Mouse (Mus musculus) hindbrain, embryonic 15.5 days (tissue): ENCODE data around the gene Gstt1. TPM values are rescaled to one million over a fixed set of nuclear protein-coding genes. Genes with fewer than 3 reads are reported as not detected.
"Not testable (repeated sequence)": the region's sequence is repeated elsewhere in the genome, so short reads cannot be mapped to it uniquely, and the experiment has no call there.

ENCODE experiments used
- ATAC-seq: fragments of 200-750 bp; cut with Nextera tagmentation; 2 replicates; pipeline ENCODE4 v1.8.0; 2017; ENCODE audit warnings: low read depth, moderate number of reproducible peaks, moderate TSS enrichment; ENCODE audit not compliant: low FRiP score
- H3K27ac ChIP-seq: fragments of 300-500 bp; sonication (generic); replicated peaks from 2 replicates; pipeline ENCODE4 v1.5.1; 2015; ENCODE audit warnings: mild to moderate bottlenecking, inconsistent platforms
- H3K27me3 ChIP-seq: fragments of 300-500 bp; sonication (generic); 2 replicates; pipeline ENCODE4 v1.6.1; 2015; ENCODE audit warnings: control low read depth, inconsistent platforms
- H3K36me3 ChIP-seq: fragments of 300-500 bp; sonication (generic); 2 replicates; pipeline ENCODE4 v1.6.1; 2015; ENCODE audit warnings: control low read depth, inconsistent platforms
- H3K4me1 ChIP-seq: fragments of 300-500 bp; sonication (generic); replicated peaks from 2 replicates; pipeline ENCODE4 v1.6.1; 2015; ENCODE audit warnings: control low read depth, inconsistent platforms
- H3K4me2 ChIP-seq: fragments of 300-500 bp; sonication (generic); 2 replicates; pipeline ENCODE4 v1.6.1; 2015; ENCODE audit warnings: moderate library complexity, mild to moderate bottlenecking, inconsistent platforms
- H3K4me3 ChIP-seq: fragments of 300-500 bp; sonication (generic); 2 replicates; pipeline ENCODE4 v1.5.1; 2015; ENCODE audit warnings: mild to moderate bottlenecking, inconsistent platforms
- H3K9ac ChIP-seq: fragments of 300-500 bp; sonication (generic); 2 replicates; pipeline ENCODE4 v1.6.1; 2015; ENCODE audit warnings: inconsistent platforms
- H3K9me3 ChIP-seq: fragments of 300-500 bp; sonication (generic); 2 replicates; pipeline ENCODE4 v1.6.1; 2016; ENCODE audit warnings: control low read depth, inconsistent platforms
- WGBS: fragments of 180-500 bp; shearing (Covaris S2); methylation state at CpG from one replicate; pipeline ENCODE4 v1.1.7; 2015; 5-methylcytosine and 5-hydroxymethylcytosine counted together
- polyA plus RNA-seq: library from polyadenylated mRNA; unstranded; fragments of >200 nt; fragmentation: Nextera tagmentation; extraction: Ambion mirVana; gene quantifications from 2 replicates; pipeline ENCODE4 v1.2.1, GENCODE M21; 2015

Gene Gstt1
- polyA plus RNA-seq: 14.8 and 15.4 TPM in 2 replicates

DNA sequence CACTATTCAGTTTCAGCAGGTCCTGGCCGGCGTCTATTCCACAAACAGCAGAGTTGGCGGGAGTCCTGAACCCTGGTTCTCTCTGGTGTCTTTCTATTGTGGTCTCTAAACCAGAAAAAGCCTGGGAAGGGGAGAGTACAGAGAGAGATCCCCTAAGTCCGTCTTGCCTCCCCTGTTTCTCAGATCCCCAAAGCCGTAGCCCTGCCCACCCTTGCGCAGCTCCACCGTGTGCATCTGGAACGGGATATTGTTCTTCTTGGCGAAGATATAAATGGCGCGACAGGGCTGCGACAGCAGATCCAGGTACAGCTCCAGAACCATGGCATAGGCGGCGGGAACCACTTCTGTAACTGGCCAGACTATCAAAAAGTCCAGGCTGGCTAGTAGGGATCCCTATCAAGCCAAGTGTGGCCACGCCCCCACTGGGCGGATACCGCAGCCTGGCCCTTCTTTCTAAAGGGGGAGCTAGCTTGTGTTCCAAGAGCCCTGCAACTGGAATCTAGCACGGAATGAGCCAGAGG, at the start of gene Gstt1:
TSS of gene Gstt1 (minus strand) at position 409 of the 521 bp plus-strand sequence.
- 0 out of 2 replicates have a peak within 1 kb of the TSS, but pooled peaks have one; percentile 7 for H3K27ac ChIP-seq
- no peaks in the 10 kb centered on the region for H3K36me3 ChIP-seq
- WGBS: 3% methylated on average over 18 of the region's 18 CpGs
- peak within 1 kb of the TSS; percentile 40 for H3K4me3 ChIP-seq
- peak within 1 kb of the TSS; percentile 31 for H3K9ac ChIP-seq
- peaks cover 7% of the 10 kb centered on the region; the same call in 1 of the 2 replicates for H3K27me3 ChIP-seq
- no peaks in the 10 kb centered on the region for H3K9me3 ChIP-seq
- H3K4me1 ChIP-seq: peaks cover 16% of the 10 kb centered on the region
- peak within 1 kb of the TSS; percentile 73 for H3K4me2 ChIP-seq
- ATAC-seq: peak; percentile 32

DNA sequence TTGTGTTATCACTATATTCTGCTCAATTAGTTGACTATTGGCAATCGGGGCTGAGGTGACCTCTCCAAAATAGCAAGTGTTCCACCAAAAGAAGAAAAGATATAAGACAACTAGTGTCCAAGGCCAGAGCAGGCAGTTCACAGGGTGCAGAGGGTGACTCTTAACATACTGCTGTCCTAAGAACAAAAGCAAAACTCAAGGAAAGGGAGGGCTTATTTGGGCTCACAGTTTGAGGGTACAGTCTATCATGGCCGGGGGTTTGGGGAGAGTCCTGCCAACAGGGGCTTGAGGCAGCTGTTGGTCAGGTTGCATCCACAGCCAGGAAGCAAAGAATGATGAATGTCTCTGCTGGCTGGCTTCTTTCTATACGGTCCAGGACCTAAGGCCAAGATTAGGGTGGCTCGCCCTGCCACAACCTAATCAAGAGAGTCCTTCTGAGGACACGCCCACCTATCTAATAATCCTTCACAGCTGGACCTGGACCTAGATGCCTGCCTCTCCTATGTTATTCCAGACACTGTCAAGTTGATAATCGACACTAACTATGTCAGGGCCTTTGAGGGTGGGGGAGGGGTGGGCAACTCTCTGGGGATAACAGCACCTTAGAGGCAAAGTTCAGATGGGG, 47.0 kb upstream of the Gstt1 start:
- Histone ChIP-seq H3K4me1 (no peaks in the 10 kb centered on the region), H3K27ac (no peak overlapping the region), H3K9ac (no peak overlapping the region), H3K4me2 (no peak overlapping the region), H3K27me3 (no peaks in the 10 kb centered on the region), H3K9me3 (no peaks in the 10 kb centered on the region), H3K4me3 (no peak overlapping the region), H3K36me3 (no peaks in the 10 kb centered on the region)
- ATAC-seq: no peak
- WGBS: 83% methylated on average over 6 of the region's 6 CpGs

DNA sequence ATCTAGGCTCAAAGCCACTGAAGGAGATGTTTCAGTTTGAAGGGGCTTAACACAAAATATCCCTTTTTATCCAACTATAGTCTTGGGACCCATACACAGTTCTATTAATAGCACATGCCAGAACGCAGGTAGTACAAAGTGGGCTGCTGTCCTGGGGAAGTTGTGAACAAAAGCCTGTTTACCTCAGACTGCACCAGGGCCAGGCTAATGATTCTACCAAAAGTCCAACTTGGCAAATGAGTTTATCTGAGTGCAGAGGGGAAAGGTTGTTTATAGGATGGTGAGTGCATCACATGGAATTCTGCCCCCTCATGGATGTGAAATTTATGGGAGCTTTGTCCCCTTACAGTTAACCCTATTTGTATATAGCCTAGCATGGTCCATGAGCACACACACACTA, 46.4 kb upstream of the Gstt1 start:
- H3K4me3 ChIP-seq: no peak overlapping the region
- 92% methylated on average over 1 of the region's 1 CpGs for WGBS
- H3K4me2 ChIP-seq: no peak overlapping the region
- H3K27me3 ChIP-seq: no peaks in the 10 kb centered on the region
- no peak overlapping the region for H3K9ac ChIP-seq
- ATAC-seq: no peak
- no peak overlapping the region for H3K27ac ChIP-seq
- H3K9me3 ChIP-seq: no peaks in the 10 kb centered on the region
- H3K4me1 ChIP-seq: no peaks in the 10 kb centered on the region
- H3K36me3 ChIP-seq: no peaks in the 10 kb centered on the region

DNA sequence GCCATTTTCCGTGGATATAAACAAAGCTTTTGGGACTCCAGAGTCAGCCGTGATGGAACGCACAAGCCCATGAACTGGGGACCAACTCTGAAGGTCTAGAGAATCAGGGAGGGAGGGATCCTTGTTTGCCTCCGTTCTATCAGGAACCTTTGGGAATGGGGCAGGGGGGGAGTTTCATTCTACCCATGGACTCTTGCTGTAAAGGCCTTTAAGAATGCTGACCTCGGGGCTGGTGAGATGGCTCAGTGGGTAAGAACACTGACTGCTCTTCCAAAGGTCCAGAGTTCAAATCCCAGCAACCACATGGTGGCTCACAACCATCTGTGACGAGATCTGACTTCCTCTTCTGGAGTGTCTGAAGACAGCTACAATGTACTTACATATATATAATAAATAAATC, 45.5 kb upstream of the Gstt1 start:
- not testable (repeated sequence) for H3K9ac ChIP-seq, H3K4me3 ChIP-seq, H3K36me3 ChIP-seq, H3K4me1 ChIP-seq, H3K27me3 ChIP-seq, H3K4me2 ChIP-seq, H3K27ac ChIP-seq, ATAC-seq, H3K9me3 ChIP-seq
- 86% methylated on average over 6 of the region's 6 CpGs for WGBS

DNA sequence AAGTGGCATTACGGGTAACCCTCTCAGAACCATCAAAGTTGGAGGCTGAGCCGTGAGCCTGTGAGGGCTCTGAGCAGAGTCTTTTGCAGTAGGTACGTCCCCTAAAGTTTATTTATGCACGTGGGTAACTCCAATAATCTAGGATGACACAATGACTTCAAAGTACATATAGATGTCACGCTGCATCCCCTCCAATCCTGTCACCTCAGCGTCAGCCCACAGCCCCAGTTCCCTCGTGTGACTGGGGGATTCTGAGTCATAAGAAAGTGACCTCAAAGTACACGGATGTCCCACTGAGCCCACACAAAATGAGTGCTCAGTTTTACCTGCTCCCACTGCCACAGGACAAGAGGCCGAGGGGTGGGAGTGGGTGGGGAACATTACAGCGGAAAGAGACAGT, 40.7 kb upstream of the Gstt1 start:
- Histone ChIP-seq H3K9me3 (no peaks in the 10 kb centered on the region), H3K4me3 (no peak overlapping the region), H3K27me3 (peaks cover 4% of the 10 kb centered on the region; the same call in 1 of the 2 replicates), H3K27ac (no peak overlapping the region), H3K4me1 (peaks cover 37% of the 10 kb centered on the region), H3K4me2 (no peak overlapping the region), H3K36me3 (no peaks in the 10 kb centered on the region), H3K9ac (no peak overlapping the region)
- WGBS: 88% methylated on average over 10 of the region's 10 CpGs
- ATAC-seq: no peak

DNA sequence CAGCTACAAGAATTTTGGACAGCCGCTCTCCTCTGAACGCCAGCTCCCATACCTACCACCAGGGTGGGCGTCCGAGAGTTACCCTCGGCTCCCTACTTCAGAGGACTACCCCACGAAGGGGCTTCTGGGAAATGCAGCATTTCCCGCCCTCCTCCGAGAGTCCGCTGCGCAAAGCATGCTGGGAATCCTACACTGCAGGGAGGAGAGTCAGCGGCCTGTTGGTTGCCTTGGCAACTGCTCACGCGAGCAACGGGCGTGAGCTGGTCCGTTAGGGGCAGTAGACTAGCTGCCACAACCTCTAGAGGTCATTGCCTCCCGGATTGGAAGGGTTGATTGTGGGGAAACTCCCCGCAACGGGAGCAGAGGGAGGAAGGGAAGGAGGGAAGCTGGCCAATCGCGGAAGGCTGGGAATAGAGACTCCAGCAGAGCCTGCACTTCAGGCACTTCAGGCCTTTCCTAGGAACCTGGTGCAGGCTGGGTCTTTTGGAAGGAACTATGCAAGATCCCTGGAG, 38.9 kb upstream of the Gstt1 start, which contains the start of gene Gstt2:
TSS of gene Gstt2 (minus strand) at position 177 of the 512 bp plus-strand sequence.
- peak; percentile 93 for ATAC-seq
- H3K36me3 ChIP-seq: no peaks in the 10 kb centered on the region
- peak within 1 kb of the TSS; percentile 55 for H3K4me3 ChIP-seq
- H3K4me2 ChIP-seq: peak within 1 kb of the TSS; percentile 79
- H3K27me3 ChIP-seq: peaks cover 16% of the 10 kb centered on the region; the same call in 1 of the 2 replicates
- WGBS: 0% methylated on average over 21 of the region's 21 CpGs
- H3K9me3 ChIP-seq: no peaks in the 10 kb centered on the region
- H3K4me1 ChIP-seq: peaks cover 44% of the 10 kb centered on the region
- H3K9ac ChIP-seq: peak within 1 kb of the TSS; percentile 67
- peak within 1 kb of the TSS; percentile 84 for H3K27ac ChIP-seq

DNA sequence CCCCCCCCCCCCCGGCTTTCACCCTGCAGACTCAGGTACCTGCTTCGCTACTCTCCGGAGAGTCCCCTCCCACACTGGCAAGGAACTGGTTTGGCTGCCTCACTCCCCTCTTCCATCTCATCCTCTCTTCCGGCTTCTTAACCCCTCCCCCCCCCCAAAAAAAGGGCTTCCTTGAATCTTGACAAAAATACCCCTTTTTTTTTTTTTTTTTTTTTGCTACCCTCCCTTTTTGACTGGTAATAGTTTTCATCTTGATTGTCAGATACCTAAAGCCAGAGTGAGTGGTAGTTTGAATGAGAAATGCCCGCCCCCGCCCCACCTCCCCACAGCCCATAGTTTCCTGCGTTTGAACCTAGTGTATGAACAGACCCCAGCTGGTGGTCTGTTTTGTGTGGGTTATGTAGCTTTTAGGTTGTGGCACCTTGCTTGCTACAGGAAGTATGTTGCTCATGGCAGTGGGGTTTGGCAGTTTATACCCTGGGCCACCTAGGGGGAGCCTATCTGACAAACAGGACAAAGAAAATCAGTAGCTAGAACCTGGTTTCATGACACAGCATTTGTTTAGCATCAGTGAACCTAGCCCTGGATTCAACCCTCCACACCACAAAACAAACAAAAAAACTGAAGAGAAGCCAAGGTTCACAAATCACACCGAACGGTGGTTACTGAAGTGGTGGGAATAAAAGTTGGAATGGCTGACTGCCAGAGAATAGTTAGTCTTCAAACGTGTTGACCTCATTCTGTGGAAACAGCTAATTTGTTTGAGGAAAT, 37.6 kb upstream of the Gstt1 start:
- H3K4me2 ChIP-seq: peak overlapping the region; percentile 72

DNA sequence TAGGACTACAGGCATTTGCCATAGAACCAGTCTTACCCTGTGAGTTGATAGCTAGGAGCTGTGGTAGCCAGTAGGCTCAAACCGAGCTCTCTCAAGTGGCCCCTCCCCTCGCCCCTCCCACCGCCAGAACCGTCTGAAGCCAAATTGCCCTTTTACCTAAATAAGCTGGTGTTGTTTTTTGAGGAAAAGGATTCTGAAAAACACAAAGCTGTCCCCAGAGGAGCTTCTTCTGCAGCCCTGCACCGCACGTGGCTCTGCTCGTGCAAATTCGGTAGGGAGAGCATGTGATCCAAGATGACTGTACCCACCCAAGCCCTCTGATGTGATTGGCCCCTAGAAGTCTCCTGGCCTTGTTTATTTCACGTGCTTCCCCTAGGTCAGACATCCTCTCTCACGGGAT, 36.9 kb upstream of the Gstt1 start:
- no peak overlapping the region for H3K9ac ChIP-seq
- H3K4me2 ChIP-seq: peak overlapping the region; percentile 72
- ATAC-seq: peak; percentile 47; the same call in 1 of the 2 replicates

More for the DNA sequence above, 37.6 kb upstream of the Gstt1 start:
- H3K4me3 ChIP-seq: peak overlapping the region; percentile 29
- no peak for ATAC-seq
- peaks cover 44% of the 10 kb centered on the region for H3K4me1 ChIP-seq
- H3K27me3 ChIP-seq: peaks cover 16% of the 10 kb centered on the region; the same call in 1 of the 2 replicates
- WGBS: 30% methylated on average over 7 of the region's 10 CpGs
- no peaks in the 10 kb centered on the region for H3K9me3 ChIP-seq
- no peak overlapping the region for H3K27ac ChIP-seq
- H3K9ac ChIP-seq: no peak overlapping the region
- H3K36me3 ChIP-seq: no peaks in the 10 kb centered on the region

DNA sequence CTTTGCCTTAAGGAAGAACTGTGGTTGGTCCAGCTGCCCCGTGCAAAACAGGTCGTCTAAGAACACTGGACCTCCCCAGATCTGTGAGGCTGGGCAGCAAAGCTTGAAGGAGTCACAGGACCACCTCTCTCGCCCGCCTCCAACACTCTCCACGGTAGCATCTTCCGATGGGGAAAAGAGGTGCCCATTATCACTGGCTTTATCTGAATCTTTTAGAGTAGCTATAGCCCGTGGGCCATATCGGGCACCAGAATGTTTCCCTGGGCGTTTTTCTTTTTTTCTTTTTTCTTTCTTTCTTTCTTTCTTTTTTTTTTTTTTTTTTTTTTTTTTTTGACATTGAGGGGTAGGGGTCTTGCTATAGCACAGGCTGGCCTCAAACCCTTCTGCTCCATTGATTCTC, 36.3 kb upstream of the Gstt1 start:
- Histone ChIP-seq H3K4me2 (peak overlapping the region; percentile 72), H3K27ac (no peak overlapping the region), H3K9me3 (no peaks in the 10 kb centered on the region), H3K36me3 (no peaks in the 10 kb centered on the region), H3K9ac (peak overlapping the region; percentile 40; the same call in 1 of the 2 replicates), H3K27me3 (peaks cover 16% of the 10 kb centered on the region; the same call in 1 of the 2 replicates), H3K4me1 (peaks cover 44% of the 10 kb centered on the region), H3K4me3 (peak overlapping the region; percentile 36)
- no peak for ATAC-seq
- 18% methylated on average over 9 of the region's 9 CpGs for WGBS

More for the DNA sequence above, 36.9 kb upstream of the Gstt1 start:
- Histone ChIP-seq H3K27me3 (peaks cover 16% of the 10 kb centered on the region; the same call in 1 of the 2 replicates), H3K36me3 (no peaks in the 10 kb centered on the region), H3K9me3 (no peaks in the 10 kb centered on the region), H3K4me1 (peaks cover 44% of the 10 kb centered on the region), H3K27ac (no peak overlapping the region), H3K4me3 (peak overlapping the region; percentile 29)
- WGBS: 1% methylated on average over 10 of the region's 10 CpGs

DNA sequence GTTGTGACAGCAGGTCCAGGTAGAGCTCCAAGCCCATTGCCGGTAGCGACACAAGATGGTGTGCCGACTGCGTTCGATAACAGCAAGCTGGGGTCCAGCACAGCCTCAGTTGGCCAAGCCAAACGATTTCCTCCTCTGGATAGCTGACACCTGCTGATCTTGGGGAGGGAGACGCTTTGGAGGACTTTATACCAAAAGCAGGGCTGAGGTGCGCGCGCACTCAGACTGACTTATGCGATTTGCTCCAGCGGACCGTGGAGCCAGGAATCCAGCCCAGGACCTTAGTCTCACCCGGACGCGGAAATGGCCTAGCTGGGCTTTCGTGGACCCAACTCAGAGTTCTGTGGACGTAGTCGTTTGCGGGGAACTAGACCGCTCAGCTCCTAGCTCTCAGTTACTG, 35.9 kb upstream of the Gstt1 start:
- Histone ChIP-seq H3K9ac (peak overlapping the region; percentile 40), H3K27me3 (peaks cover 16% of the 10 kb centered on the region; the same call in 1 of the 2 replicates), H3K27ac (no peak overlapping the region), H3K4me3 (peak overlapping the region; percentile 36), H3K9me3 (no peaks in the 10 kb centered on the region), H3K4me1 (peaks cover 44% of the 10 kb centered on the region), H3K4me2 (peak overlapping the region; percentile 72), H3K36me3 (no peaks in the 10 kb centered on the region)
- WGBS: 2% methylated on average over 21 of the region's 21 CpGs
- no peak for ATAC-seq

DNA sequence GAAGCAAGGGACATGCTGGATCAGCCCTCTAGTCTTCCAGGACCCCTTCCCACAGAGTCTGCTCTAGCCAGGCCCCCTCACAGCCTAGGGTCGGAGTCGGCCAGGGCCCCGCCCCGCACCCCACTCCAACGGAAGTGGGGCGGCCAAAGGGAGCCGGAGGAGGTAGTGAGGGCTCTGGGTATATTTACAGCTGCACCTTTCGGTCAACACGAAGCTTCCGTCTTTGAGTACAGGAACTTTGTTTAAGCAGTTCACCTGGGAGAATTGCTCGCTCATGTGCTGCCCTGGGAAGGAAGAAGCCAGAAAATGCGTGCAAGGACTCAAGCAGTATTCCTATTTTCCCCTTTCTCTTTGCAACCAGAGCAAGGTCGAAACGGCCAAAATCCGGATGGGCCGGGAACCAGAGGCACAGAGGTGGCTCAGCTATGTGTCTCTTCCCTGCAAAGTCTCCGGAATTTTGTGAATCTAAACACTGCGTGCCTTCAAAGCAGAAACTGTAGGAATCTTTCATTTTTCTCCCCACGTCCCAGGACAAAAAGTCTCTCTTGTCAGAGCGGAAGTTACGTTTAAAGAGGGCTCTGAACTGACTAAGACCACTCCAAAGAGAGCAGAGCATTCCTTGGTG, 35.2 kb upstream of the Gstt1 start:
- 20% methylated on average over 21 of the region's 21 CpGs for WGBS
- H3K27ac ChIP-seq: no peak overlapping the region
- H3K27me3 ChIP-seq: peaks cover 16% of the 10 kb centered on the region; the same call in 1 of the 2 replicates
- no peaks in the 10 kb centered on the region for H3K9me3 ChIP-seq
- ATAC-seq: no peak
- H3K4me1 ChIP-seq: peaks cover 44% of the 10 kb centered on the region
- H3K4me3 ChIP-seq: peak overlapping the region; percentile 36
- peak overlapping the region; percentile 72 for H3K4me2 ChIP-seq
- H3K9ac ChIP-seq: no peak overlapping the region
- no peaks in the 10 kb centered on the region for H3K36me3 ChIP-seq
